Comparison of ENCODE assay signal across 9 mouse cellular contexts in the genomic region with DNA sequence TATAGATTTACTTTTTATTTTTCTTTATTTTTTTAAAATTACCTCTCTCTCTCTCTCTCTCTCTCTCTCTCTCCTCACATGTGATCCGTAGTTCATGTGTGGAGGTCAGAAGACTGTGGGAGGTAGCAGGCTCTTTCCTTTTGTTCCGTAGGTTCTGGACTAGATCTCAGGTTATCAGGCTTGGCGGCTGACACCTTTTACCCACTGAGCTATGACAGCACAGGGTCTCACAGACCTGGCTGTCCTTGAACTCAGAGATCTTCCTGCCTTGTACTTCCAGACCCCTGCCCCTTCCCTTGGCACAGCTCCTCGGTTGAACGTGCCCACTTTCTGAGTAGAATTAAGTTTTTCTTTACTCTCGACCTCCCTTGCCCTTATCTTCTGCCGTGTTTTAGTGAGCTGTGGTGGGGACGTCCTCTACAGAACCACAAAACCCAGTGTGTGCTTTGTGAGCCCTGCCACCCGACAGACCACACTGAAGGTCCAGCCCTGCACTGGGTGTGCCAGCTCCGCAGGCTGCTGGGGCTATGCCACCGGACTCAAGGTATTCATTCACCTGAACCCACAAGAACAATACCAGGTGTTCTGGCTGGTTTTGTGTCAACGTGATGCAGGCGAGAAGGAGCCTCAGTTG. TPM values are rescaled to one million over a fixed set of nuclear protein-coding genes. Genes with fewer than 3 reads are reported as not detected.
DNase-seq lines count a peak whose midpoint lies in the region; ATAC-seq and TF ChIP-seq lines count a peak whose summit lies in the region.
"Had no signal": no experiment of that assay in that cellular context is flagged by ENCODE, and none has a peak within 500 bp of the region (broad histone marks: within the 10 kb centered on the region; RNA-seq: fewer than 3 reads in every experiment).

No protein-coding gene starts in this region.

- WGBS in heart, embryonic 11.5 days (ENCODE audit: insufficient replicate concordance): 53% methylated on average over 13 of the region's 13 CpGs
- WGBS in heart, postnatal 0 days: 49% methylated on average over 13 of the region's 13 CpGs
- WGBS in liver, embryonic 16.5 days (ENCODE audit: insufficient replicate concordance): 18% methylated on average over 13 of the region's 13 CpGs

- no peaks in the 10 kb centered on the region for H3K27me3 ChIP-seq in heart, embryonic 11.5 days (ENCODE audit: control insufficient read depth, insufficient read depth, low read length)
- 0 out of 2 replicates have a peak, but pooled peaks cover 2% of the 10 kb centered on the region for H3K27me3 ChIP-seq in G1E (ENCODE audit: insufficient read depth, low read length)
- H3K27me3 ChIP-seq in heart, postnatal 0 days (ENCODE audit: control insufficient read depth, insufficient read depth, low read length): no peaks in the 10 kb centered on the region
- H3K27me3 ChIP-seq in liver, embryonic 16.5 days (ENCODE audit: control insufficient read depth, insufficient read depth, low read depth, low read length): no peaks in the 10 kb centered on the region

- H3K27ac ChIP-seq in heart, embryonic 11.5 days (ENCODE audit: low read depth, low read length): peak overlapping the region; percentile 51; the same call in 1 of the 2 replicates
- no peak overlapping the region for H3K27ac ChIP-seq in heart, postnatal 0 days (ENCODE audit: low read depth)
- H3K27ac ChIP-seq in liver, embryonic 16.5 days (ENCODE audit: low read length): 0 out of 2 replicates have a peak overlapping the region, but pooled peaks have one; percentile 25

- H3K36me3 ChIP-seq in heart, embryonic 11.5 days (ENCODE audit: control insufficient read depth, insufficient read depth, low read length): no peaks in the 10 kb centered on the region
- no peaks in the 10 kb centered on the region for H3K36me3 ChIP-seq in G1E (replicated peaks)
- H3K36me3 ChIP-seq in heart, postnatal 0 days (replicated peaks; ENCODE audit: control insufficient read depth, insufficient read depth, low read length): no peaks in the 10 kb centered on the region
- H3K36me3 ChIP-seq in liver, embryonic 16.5 days (ENCODE audit: control insufficient read depth, insufficient read depth): no peaks in the 10 kb centered on the region

- no peaks in the 10 kb centered on the region for H3K9me3 ChIP-seq in heart, embryonic 11.5 days (replicated peaks; ENCODE audit: control insufficient read depth, low read length)
- peaks cover 30% of the 10 kb centered on the region for H3K9me3 ChIP-seq in G1E (replicated peaks)
- H3K9me3 ChIP-seq in heart, postnatal 0 days (replicated peaks; ENCODE audit: control insufficient read depth, low read length): no peaks in the 10 kb centered on the region
- no peaks in the 10 kb centered on the region for H3K9me3 ChIP-seq in liver, embryonic 16.5 days (replicated peaks; ENCODE audit: control insufficient read depth, low read length)

- no peak for TF ChIP-seq CTCF in G1E (IDR thresholded peaks at IDR 0.05; ENCODE audit: low read depth, low read length)
- no peak for TF ChIP-seq CTCF in heart, postnatal 0 days (IDR thresholded peaks at IDR 0.05; ENCODE audit: low read depth)

- TF ChIP-seq EP300 in heart, postnatal 0 days (IDR thresholded peaks at IDR 0.05; ENCODE audit: low read depth): no peak

- peaks cover 23% of the 10 kb centered on the region for H3K4me1 ChIP-seq in heart, embryonic 11.5 days (ENCODE audit: control insufficient read depth, insufficient read depth, low read length)
- H3K4me1 ChIP-seq in G1E (ENCODE audit: insufficient read depth, low read depth, low read length): peaks cover 38% of the 10 kb centered on the region
- H3K4me1 ChIP-seq in heart, postnatal 0 days (ENCODE audit: control insufficient read depth, insufficient read depth): peaks cover 17% of the 10 kb centered on the region; the same call in 1 of the 2 replicates
- H3K4me1 ChIP-seq in liver, embryonic 16.5 days (ENCODE audit: control insufficient read depth, low read depth, low read length): no peaks in the 10 kb centered on the region; the same call in 1 of the 2 replicates

- no peak overlapping the region for H3K9ac ChIP-seq in heart, embryonic 11.5 days (ENCODE audit: low read depth, low read length)
- no peak overlapping the region for H3K9ac ChIP-seq in heart, postnatal 0 days (replicated peaks; ENCODE audit: low read depth, low read length)
- H3K9ac ChIP-seq in liver, embryonic 16.5 days (ENCODE audit: low read depth, low read length): no peak overlapping the region; the same call in 1 of the 2 replicates

- ATAC-seq in heart, embryonic 11.5 days (replicated peaks; ENCODE audit: insufficient number of reproducible peaks, low FRiP score, low TSS enrichment): no peak
- no peak for ATAC-seq in G1E (ENCODE audit: extremely low read depth, insufficient number of reproducible peaks, low FRiP score, poor library complexity, severe bottlenecking)
- no peak for ATAC-seq in heart, postnatal 0 days (ENCODE audit: insufficient read depth, low read depth)
- no peak for ATAC-seq in liver, embryonic 16.5 days (ENCODE audit: low read depth)

- H3K4me3 ChIP-seq in heart, embryonic 11.5 days (ENCODE audit: low read depth, low read length): peak overlapping the region; percentile 23; the same call in 1 of the 2 replicates
- H3K4me3 ChIP-seq in G1E (ENCODE audit: low read depth, low read length): peak overlapping the region; percentile 45; the same call in 1 of the 2 replicates
- H3K4me3 ChIP-seq in heart, postnatal 0 days (ENCODE audit: low read depth, low read length): peak overlapping the region; percentile 33
- H3K4me3 ChIP-seq in liver, embryonic 16.5 days (ENCODE audit: low read depth, low read length): peak overlapping the region; percentile 44

- intact Hi-C loops in heart, postnatal 10 days (cut with DNase I): no loop called here

- no peak for DNase-seq in heart, postnatal 10 days
- DNase-seq in G1E (ENCODE audit: low spot score): no peak
- DNase-seq in heart, postnatal 0 days (ENCODE audit: low spot score): no peak
- no peak for DNase-seq in cerebellum, adult 11 months
- DNase-seq in ovary, postnatal 14 days (ENCODE audit: low spot score): no peak
- DNase-seq in ovary, postnatal 36 days (ENCODE audit: low spot score): no peak

- peak overlapping the region; percentile 57 for H3K4me2 ChIP-seq in heart, embryonic 11.5 days
- H3K4me2 ChIP-seq in heart, postnatal 0 days (ENCODE audit: low read depth, low read length): peak overlapping the region; percentile 57
- peak overlapping the region; percentile 46 for H3K4me2 ChIP-seq in liver, embryonic 16.5 days (ENCODE audit: low read depth, low read length)

RNA-seq across cellular contexts. Expression of a gene that starts 23.4 kb away (rescaled TPM):
- polyA plus RNA-seq in heart, embryonic 11.5 days (2014; fragmentation: Nextera tagmentation; extraction: Ambion mirVana): 1.3 and 2.2 TPM in 2 replicates
- 1 to 10 TPM; 2.3 to 3.6 TPM for total RNA-seq in heart, postnatal 10 days (2021)
- total RNA-seq in G1E (2014; fragmentation: Nextera tagmentation): not detected in 2 replicates
- total RNA-seq in G1E (2017): 0.12 TPM in 1 of 2 replicates, not detected in the other
- 0.09 TPM in 1 of 2 replicates, not detected in the other for polyA plus RNA-seq in G1E (2012)
- total RNA-seq in heart, postnatal 0 days (2014; rRNA removed; ENCODE audit: low replicate concordance): 6.5 and 8.4 TPM in 2 replicates
- 6.4 and 8.1 TPM in 2 replicates for polyA plus RNA-seq in heart, postnatal 0 days (2015; fragmentation: Nextera tagmentation; extraction: Ambion mirVana)
- 0.72 and 0.81 TPM in 2 replicates for polyA plus RNA-seq in liver, embryonic 16.5 days (2015; fragmentation: Nextera tagmentation; extraction: Ambion mirVana)
- total RNA-seq: megakaryocyte-erythroid progenitor cell, adult 5-6 weeks had no signal

RNA-seq across cellular contexts. Expression of a gene that starts 32.3 kb away (rescaled TPM):
- polyA plus RNA-seq in heart, embryonic 11.5 days (2014; fragmentation: Nextera tagmentation; extraction: Ambion mirVana): 49.4 and 50.1 TPM in 2 replicates
- 10 to 100 TPM; 24.1 to 28.2 TPM for total RNA-seq in heart, postnatal 10 days (2021)
- total RNA-seq in G1E (2014; fragmentation: Nextera tagmentation): 5.9 and 11.0 TPM in 2 replicates
- 34.6 and 35.3 TPM in 2 replicates for total RNA-seq in G1E (2017)
- 42.5 and 55.1 TPM in 2 replicates for polyA plus RNA-seq in G1E (2012)
- 43.7 and 61.6 TPM in 2 replicates for total RNA-seq in heart, postnatal 0 days (2014; rRNA removed; ENCODE audit: low replicate concordance)
- 48.6 and 53.4 TPM in 2 replicates for polyA plus RNA-seq in heart, postnatal 0 days (2015; fragmentation: Nextera tagmentation; extraction: Ambion mirVana)
- 25.0 and 26.1 TPM in 2 replicates for polyA plus RNA-seq in liver, embryonic 16.5 days (2015; fragmentation: Nextera tagmentation; extraction: Ambion mirVana)

RNA-seq across cellular contexts. Expression of a gene that starts 53.6 kb away (rescaled TPM):
- polyA plus RNA-seq in heart, embryonic 11.5 days (2014; fragmentation: Nextera tagmentation; extraction: Ambion mirVana): 2.5 and 2.8 TPM in 2 replicates
- total RNA-seq in heart, postnatal 10 days (2021): 1 to 10 TPM; 1.7 to 2.2 TPM
- not detected in 2 replicates for total RNA-seq in G1E (2014; fragmentation: Nextera tagmentation)
- 0.11 and 0.12 TPM in 2 replicates for total RNA-seq in G1E (2017)
- polyA plus RNA-seq in G1E (2012): not detected in 2 replicates
- 5.9 and 12.0 TPM in 2 replicates for total RNA-seq in heart, postnatal 0 days (2014; rRNA removed; ENCODE audit: low replicate concordance)
- 1.8 and 2.2 TPM in 2 replicates for polyA plus RNA-seq in heart, postnatal 0 days (2015; fragmentation: Nextera tagmentation; extraction: Ambion mirVana)
- 0.32 and 0.52 TPM in 2 replicates for polyA plus RNA-seq in liver, embryonic 16.5 days (2015; fragmentation: Nextera tagmentation; extraction: Ambion mirVana)
- total RNA-seq: megakaryocyte-erythroid progenitor cell, adult 5-6 weeks had no signal
